Mouse (Mus musculus) brain, embryonic 14.5 days (tissue): ENCODE results near the gene Atp6v0d1. TPM values are rescaled to one million over a fixed set of nuclear protein-coding genes. Genes with fewer than 3 reads are reported as not detected.

Source experiments
- DNase-seq: peaks from one replicate; pipeline ENCODE4 v3.0.0-alpha.2; 2011; ENCODE audit warnings: low read depth
- CTCF ChIP-seq: fragments of 200-500 bp; IDR thresholded peaks from 2 replicates; pipeline ENCODE4 v1.5.1; 2012; ENCODE audit warnings: inconsistent platforms, mild to moderate bottlenecking, moderate library complexity, borderline replicate concordance; ENCODE audit not compliant: insufficient read depth, insufficient read length; ENCODE audit errors: extremely low read depth
- POLR2A ChIP-seq: fragments of 200-500 bp; IDR thresholded peaks from 2 replicates; pipeline ENCODE4 v1.6.1; 2012; ENCODE audit warnings: mild to moderate bottlenecking, inconsistent platforms, borderline replicate concordance; ENCODE audit not compliant: poor library complexity, insufficient read depth, insufficient read length, severe bottlenecking; ENCODE audit errors: extremely low read depth
- polyA plus RNA-seq: library from polyadenylated mRNA; depleted of rRNA; stranded (reverse); fragments of >200 nt; gene quantifications from 2 replicates; pipeline ENCODE4 v1.2.3, GENCODE M21; 2012; rRNA removed

Gene Atp6v0d1
- 210 and 236 TPM in 2 replicates for polyA plus RNA-seq

DNA sequence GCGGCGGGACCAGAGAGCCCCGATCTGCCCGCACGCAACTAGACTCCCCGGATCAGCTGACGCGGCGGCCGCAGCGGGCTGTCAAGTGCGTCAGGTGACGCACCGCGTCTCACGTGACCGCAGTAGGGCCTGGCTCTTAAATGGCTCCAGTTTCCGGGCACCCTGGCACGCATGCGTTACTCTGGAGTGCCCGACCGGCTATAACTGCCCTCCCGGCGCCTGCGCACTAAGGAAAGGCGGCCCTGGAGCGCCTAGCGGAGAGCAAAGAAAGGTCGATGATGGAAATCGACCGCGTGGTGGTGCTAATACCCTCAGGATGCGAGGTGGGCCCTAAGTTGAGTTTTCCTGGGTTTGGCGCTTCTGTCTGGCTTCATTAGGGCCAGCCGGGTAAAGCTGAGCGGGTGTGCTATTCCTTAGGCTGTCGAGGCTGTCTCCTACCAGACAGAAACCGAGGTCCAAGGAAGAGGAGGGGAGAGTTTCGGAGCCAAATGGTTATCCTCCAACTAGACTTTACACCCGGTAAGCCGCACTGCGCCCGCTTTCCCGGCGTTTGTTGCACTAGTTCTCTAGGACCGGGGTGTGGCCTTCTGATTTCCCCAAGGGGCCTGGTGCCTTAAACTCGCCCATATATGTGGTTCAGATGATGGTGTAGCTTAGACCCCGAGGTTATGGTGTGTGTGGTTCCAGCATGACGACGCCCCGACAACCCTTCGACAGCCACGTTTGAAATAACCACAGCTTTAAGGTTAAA lies at the start of gene Atp6v0d1:
Gene Atp6v0d1 (minus strand): TSS at position 96 of the 751 bp plus-strand sequence.
- TF ChIP-seq CTCF, result peak; percentile 82
- peak; percentile 47; the same call in 1 of the 2 replicates for TF ChIP-seq POLR2A
- peak; percentile 100 for DNase-seq

DNA sequence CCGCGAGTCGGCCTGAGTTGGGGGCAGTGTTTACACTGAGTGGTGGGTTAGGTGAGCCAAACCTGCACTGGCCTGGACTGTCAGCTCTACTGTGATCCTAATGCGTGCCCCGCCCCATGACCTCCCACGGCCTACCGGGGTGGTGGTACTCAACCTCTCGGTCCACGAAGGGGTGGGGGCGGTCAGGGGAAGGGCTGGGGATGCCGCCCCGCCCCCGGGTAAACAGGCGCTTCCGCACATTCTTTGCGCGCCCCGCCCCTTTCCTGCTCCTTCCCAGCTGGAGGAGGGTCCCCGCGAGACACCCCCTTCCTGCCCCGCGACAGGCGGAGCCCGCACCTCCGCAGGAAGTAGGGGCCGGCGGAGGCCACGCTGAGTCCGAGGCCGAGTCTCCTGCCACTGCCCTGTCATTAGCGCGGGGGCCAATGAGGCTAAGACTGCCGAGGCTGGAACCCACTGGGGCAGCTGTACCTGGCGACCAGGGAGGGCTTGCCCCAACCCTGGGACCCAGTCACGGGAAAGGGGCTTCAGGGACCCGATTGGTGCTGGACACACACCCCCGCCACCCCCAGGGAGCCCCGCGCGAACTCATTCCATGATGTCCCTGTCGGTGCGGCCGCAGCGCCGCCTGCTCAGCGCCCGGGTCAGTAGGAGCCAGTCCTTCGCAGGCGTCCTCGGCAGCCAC lies 48.1 kb upstream of the Atp6v0d1 start:
- TF ChIP-seq CTCF (no peak), POLR2A (no peak)
- DNase-seq, result peak; percentile 31

DNA sequence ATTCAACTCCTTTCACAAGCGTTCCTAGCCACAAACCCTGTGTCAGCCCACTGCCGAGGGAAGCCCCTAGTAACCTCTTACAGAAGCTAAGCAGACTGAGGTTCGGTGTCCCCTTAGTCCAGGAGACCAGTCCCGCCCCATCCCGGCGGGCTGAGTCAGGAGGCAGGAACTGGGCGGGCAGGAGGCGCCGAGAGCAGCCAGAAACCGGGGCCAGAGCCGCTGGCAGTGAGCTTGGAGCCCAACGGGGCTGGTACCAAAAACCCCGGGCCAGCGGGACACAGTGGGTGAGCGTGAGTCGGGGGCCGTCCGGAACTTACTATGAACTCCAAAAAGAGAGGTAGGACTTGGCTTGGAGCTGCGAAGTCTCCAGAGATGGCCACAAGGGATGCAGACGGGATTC lies 47.2 kb upstream of the Atp6v0d1 start:
- no peak for DNase-seq
- TF ChIP-seq CTCF (no peak), POLR2A (no peak)

- no peak for DNase-seq
Observed at GRCm38 (mm10) chr8:105611836-105612235, 46.0 kb upstream of the Atp6v0d1 start.

GRCm38 (mm10) chr8:105609771-105610170 lies 43.9 kb upstream of the Atp6v0d1 start:
- no peak for TF ChIP-seq CTCF
- no peak for TF ChIP-seq POLR2A
- DNase-seq, result no peak

More at GRCm38 (mm10) chr8:105611836-105612235, 46.0 kb upstream of the Atp6v0d1 start:
- TF ChIP-seq POLR2A, result no peak
- TF ChIP-seq CTCF, result no peak

- no peak for DNase-seq
- no peak for TF ChIP-seq CTCF
- no peak for TF ChIP-seq POLR2A
Observed at GRCm38 (mm10) chr8:105609355-105609754, 43.5 kb upstream of the Atp6v0d1 start.

DNA sequence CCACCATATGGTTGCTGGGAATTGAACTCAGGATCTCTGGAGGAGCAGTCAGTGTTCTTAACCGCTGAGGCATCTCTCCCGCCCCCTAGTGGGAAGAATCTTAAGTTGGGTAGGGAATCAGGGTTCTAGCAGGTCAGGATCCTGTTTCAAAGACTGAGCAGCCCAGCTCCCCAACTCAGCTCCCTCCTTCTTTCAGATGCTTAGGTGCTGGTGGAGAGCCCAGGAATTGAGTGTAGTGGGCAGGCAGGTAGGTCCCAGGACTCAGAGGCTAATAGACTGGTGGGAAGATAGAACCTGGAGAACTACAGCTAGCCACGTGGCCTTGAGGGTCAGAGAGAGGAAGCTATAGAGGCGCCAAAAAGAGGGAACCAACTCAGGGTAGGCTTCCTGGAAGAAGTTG lies 41.8 kb upstream of the Atp6v0d1 start:
- TF ChIP-seq POLR2A, result no peak
- peak; percentile 35; the same call in 1 of the 2 replicates for TF ChIP-seq CTCF
- DNase-seq, result peak; percentile 47

DNA sequence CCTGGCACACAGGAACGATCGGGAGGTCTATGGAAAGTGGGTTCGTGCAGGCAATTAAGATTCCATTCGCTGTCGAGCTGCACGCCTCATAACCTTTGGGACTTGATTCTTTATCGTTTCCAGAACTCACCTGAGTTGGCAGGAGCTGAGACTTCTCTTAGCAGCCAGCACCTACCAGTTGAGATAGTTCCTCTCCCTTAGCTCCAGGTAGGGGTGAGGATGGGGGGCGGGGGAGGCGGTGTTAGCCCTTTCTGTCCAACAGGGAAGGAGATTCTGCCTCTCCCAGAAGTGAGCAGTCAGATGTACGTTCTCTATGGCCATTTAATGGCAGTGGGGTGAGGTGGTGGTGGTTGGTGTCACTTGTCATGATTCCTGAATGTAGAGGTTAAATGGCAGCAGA lies 41.2 kb upstream of the Atp6v0d1 start:
- TF ChIP-seq CTCF (no peak), POLR2A (no peak)
- no peak for DNase-seq

DNA sequence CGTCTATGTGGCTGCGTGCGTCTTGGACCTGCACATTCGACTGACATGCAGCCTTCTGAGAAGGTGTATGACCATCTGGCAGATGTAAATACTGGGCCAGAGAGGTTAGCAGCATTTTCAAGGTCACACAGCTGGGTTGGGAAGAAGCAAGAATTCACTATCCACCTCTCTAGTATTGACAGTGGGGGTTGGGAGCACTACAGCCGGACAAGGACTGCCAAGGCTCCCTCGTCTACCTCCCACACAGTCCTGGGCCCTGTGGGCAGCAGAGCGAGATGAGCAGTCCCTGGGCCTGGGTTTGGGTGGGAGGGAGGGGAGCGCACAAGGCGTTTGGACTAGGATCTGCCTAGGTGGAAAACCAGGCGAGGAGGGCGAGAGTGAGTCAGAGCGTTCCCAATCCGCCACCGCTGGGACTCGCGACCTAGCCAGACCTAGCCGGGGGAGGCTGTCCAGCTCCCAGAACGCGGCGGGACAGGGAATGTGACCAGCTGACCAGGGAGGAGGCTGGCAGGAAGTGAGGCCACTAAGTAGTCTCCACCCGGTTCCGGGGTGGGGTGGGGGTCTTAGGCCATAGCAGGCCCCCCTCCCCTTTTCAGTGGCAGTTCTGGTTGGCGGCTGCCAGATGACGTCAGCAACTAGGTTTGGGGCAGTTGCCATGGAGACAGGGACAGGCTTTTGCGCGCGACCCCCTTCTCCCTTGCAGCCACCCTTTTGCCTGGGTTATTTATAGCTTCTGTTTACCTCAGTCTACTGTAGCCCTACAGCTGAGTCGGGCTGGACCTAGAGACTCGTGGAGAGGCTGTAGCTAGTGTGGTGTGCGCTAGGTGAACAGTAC lies 40.6 kb upstream of the Atp6v0d1 start:
- peak; percentile 95 for DNase-seq
- TF ChIP-seq POLR2A (no peak), CTCF (no peak)

DNA sequence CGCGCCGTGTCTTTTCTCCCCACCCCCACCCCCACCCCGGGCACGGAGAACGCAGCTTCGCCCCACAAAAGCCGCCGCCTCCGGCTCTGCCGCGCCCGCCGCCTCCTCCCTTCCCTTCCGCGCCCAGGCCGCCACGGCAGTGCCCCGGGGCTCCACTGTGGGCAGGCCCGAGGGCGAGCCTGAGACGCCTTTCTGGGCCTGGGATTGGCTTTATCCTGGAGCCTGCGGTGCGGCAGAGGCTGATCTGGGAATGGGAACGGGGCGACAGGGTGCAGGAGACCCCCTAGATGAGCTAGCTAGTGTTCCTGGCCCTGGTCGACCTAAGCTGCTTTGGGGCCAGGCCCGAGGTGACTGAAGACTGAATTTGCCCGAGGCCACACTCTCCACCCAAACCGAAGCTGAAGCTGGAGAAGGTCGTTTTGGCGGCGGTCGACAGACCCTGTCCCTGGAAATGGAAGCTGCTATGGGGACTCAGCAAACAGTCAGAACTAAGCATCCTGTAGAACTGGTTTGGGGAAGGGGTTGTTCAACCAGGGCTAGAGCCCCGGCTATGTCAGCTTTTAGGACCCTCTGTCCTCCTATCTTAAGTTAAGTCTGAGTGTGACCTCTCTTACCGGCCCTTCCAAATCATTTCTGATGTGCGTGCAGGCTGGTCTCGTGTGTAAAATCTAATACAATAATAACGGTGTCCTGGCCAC lies 39.8 kb upstream of the Atp6v0d1 start:
- TF ChIP-seq CTCF (no peak), POLR2A (no peak)
- DNase-seq, result peak; percentile 50
